Mouse (Mus musculus): ENCODE results near the gene Notum. TPM values are rescaled to one million over a fixed set of nuclear protein-coding genes. Genes with fewer than 3 reads are reported as not detected.
A peak's percentile ranks its signal among the peaks of the same experiment; 100 is the strongest.

The Notum gene
- polyA plus RNA-seq, 1 experiment from 2014 or later = 7.2 TPM

DNA sequence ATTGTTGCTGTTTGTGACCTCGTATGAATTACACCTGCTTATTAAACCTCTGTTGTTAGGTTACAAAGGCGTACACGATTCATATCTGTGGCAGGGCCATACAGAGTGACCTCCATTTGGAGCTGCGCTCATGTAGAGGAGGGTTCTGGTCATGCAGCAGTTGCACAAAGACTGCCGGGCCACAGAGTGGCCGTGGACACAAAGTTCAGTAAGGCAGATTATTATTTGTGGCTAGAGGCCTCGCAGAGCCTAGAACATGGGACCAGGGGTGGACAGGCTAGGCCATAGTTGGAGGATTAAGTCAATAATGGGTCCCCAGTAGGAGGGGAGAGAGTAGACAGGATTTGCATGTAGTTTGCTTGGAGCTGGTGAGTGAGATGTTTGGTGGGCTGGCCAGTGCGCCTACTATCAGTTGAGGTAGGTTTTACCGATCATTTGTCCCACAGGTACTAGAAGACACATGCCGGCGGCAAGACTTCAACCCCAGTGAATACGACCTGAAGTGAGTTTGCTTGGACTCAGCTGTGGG is 12.7 kb upstream of the Notum start:
- Histone ChIP-seq H3K27me3 (no peaks in the 10 kb centered on the region), H3K27ac (peak overlapping the region; percentile 91), H3K4me2 (peak overlapping the region; percentile 87), H3K9ac (peak overlapping the region; percentile 85), H3K4me3 (peak overlapping the region; percentile 74), H3K36me3 (peaks cover 25% of the 10 kb centered on the region), H3K9me3 (no peaks in the 10 kb centered on the region), H3K4me1 (peaks cover 13% of the 10 kb centered on the region)
- no peak for ATAC-seq (ENCODE audit: insufficient number of reproducible peaks, insufficient read depth, low FRiP score, low TSS enrichment, low read depth)
- WGBS = 44% methylated on average over 12 of the region's 12 CpGs

DNA sequence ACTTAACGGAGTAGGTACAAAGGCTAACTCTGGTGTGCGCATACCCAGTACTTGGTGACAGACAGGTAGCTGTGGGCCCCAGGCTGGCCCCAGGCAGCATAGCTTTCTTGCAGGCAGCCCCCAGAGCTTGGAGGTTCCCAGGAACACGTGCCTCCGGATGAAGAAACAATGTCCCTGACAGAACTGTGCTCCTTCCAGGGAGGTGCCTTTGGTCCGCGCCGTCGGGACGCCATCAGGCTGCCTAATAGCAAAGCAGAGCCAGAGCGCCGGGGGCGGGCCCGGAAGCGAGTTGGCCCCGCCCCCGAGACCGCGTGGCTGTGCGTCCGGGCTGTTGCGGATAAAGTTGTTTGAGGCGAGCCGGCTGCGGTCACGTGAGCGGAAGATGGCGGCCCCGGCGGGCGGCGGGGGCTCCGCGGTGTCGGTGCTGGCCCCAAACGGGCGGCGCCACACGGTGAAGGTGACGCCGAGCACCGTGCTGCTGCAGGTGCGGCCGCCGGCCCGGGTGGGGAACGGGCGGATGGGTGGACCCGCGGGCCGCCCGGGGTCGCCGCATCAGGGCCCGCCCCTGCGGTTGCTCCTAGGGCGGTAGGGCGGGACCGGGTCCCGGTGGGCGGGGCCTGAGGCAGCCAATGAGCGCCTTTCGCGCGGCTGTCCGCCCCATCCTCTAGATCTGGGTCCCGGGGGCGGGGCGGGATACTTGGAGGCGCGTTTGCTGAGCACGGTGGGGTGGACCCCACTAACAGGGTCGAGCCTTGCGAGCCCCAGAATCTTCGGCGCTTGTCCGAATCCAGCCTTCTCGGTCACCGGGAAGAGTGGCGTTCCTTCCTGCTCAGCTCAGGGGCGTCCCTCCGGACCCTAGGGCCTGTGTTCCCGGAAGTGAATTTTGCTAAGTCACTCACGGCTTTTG is 12.0 kb upstream of the Notum start, which contains the start of gene Aspscr1:
Aspscr1 (plus strand) TSS at position 287 of the 907 bp plus-strand sequence.
- WGBS = under 1% methylated on average over 79 of the region's 83 CpGs
- peak within 1 kb of the TSS; percentile 74 for H3K4me3 ChIP-seq
- peaks cover 18% of the 10 kb centered on the region for H3K36me3 ChIP-seq
- peak within 1 kb of the TSS; percentile 91 for H3K27ac ChIP-seq
- H3K9me3 ChIP-seq = no peaks in the 10 kb centered on the region
- H3K27me3 ChIP-seq = no peaks in the 10 kb centered on the region
- H3K4me2 ChIP-seq = peak within 1 kb of the TSS; percentile 87
- peak within 1 kb of the TSS; percentile 85 for H3K9ac ChIP-seq
- peaks cover 13% of the 10 kb centered on the region for H3K4me1 ChIP-seq
- peak; percentile 94 for ATAC-seq (ENCODE audit: insufficient number of reproducible peaks, insufficient read depth, low FRiP score, low TSS enrichment, low read depth)

DNA sequence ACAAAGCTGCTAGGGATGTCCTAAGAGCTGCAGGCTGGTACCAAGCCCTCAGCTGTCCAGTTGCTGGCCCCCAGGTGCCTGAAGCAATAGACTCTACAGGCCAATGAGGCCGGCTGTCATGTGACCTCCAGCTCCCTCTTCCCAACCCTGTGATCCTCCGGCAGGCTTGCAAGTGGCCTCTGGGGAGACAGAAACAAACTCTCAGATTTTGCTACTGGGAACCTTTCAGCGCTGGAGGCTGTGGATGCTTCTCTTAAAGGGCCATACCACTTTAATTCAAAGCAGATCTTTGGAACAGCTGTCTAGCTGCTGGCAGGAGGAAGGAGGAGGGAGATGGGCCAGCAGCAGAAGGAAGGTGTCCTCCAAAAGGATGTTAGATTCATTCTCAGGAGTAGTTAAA is 5.6 kb upstream of the Notum start:
- peak overlapping the region; percentile 51 for H3K9ac ChIP-seq
- WGBS = 1% methylated on average over 3 of the region's 3 CpGs

DNA sequence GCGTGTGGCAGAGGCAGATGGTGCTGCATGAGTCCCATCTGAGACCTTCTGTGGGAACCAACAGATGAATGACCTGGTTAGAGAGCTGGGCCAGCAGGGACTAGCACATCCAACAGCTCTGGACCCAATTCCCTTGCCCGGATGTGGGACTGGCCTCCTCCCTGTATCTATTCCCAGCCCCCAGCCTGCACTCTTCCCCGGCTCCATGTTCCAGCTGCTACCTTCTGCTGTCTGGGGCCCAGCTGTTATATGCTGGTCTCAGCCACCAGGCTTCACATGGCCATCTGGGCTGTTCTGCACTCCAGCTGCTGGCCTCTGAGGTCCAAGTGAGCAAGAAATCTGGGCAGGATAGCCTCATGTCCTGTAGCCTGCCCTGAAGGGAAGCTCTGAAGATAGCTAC is 4.4 kb upstream of the Notum start:
- no peak overlapping the region for H3K9ac ChIP-seq
- ATAC-seq (ENCODE audit: insufficient number of reproducible peaks, insufficient read depth, low FRiP score, low TSS enrichment, low read depth) = no peak
- no peak overlapping the region for H3K4me2 ChIP-seq
- H3K4me3 ChIP-seq = no peak overlapping the region
- H3K36me3 ChIP-seq = no peaks in the 10 kb centered on the region
- H3K9me3 ChIP-seq = no peaks in the 10 kb centered on the region
- peaks cover 15% of the 10 kb centered on the region for H3K4me1 ChIP-seq
- H3K27me3 ChIP-seq = peaks cover 47% of the 10 kb centered on the region
- WGBS = 58% methylated on average over 3 of the region's 3 CpGs
- H3K27ac ChIP-seq = no peak overlapping the region

More for the DNA sequence above, 5.6 kb upstream of the Notum start:
- Histone ChIP-seq H3K27me3 (peaks cover 35% of the 10 kb centered on the region), H3K36me3 (no peaks in the 10 kb centered on the region), H3K4me3 (0 out of 2 replicates have a peak overlapping the region, but pooled peaks have one; percentile 7), H3K4me1 (peaks cover 9% of the 10 kb centered on the region), H3K27ac (no peak overlapping the region), H3K9me3 (no peaks in the 10 kb centered on the region), H3K4me2 (peak overlapping the region; percentile 24; the same call in 1 of the 2 replicates)
- no peak for ATAC-seq (ENCODE audit: insufficient number of reproducible peaks, insufficient read depth, low FRiP score, low TSS enrichment, low read depth)

DNA sequence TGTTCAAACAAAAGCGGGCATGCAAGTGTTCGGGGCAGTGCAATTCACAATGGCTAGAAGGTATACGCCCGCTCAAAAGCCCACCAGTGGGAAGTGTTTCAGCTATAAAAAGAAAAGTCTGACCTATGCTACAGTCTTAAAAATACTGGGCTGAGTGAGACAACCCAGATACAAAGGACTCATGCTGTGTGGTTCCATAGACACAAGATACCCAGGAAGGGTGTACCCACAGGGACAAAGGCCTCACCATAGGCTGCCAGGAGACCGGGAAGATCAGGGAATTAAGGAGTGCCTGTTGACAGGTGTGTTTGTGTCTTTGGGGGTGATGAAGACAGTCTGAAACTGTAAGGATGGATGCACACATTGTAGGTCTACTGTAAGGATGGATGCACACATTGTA is 2.7 kb upstream of the Notum start:
- WGBS = 81% methylated on average over 5 of the region's 5 CpGs
- Histone ChIP-seq H3K9me3 (no peaks in the 10 kb centered on the region), H3K4me2 (no peak overlapping the region), H3K9ac (no peak overlapping the region), H3K36me3 (no peaks in the 10 kb centered on the region), H3K27me3 (peaks cover 64% of the 10 kb centered on the region), H3K27ac (no peak overlapping the region), H3K4me3 (no peak overlapping the region), H3K4me1 (peaks cover 32% of the 10 kb centered on the region)
- no peak for ATAC-seq (ENCODE audit: insufficient number of reproducible peaks, insufficient read depth, low FRiP score, low TSS enrichment, low read depth)

DNA sequence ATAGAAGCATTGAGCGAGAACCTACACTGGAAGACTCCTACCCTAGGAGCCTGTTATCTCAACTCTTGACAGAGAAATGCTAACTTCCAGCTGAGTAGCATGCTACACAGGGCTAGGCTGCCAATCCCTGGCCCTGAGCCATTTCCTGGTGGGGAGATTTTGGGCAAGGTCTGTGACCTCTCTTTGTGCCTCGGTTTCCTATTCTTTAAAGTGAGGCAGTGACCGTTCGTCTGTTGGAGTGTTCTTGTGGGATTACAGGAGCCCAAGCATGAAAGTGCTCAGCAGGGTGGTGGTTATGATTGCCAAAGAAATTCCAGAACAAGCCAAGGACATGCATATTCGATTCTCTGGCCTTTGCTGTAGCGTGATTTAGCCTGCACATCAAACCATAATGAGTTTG is 1.8 kb upstream of the Notum start:
- H3K4me3 ChIP-seq = no peak overlapping the region
- WGBS = 68% methylated on average over 6 of the region's 6 CpGs
- no peaks in the 10 kb centered on the region for H3K36me3 ChIP-seq
- no peaks in the 10 kb centered on the region for H3K9me3 ChIP-seq
- H3K9ac ChIP-seq = no peak overlapping the region
- no peak overlapping the region for H3K27ac ChIP-seq
- peaks cover 32% of the 10 kb centered on the region for H3K4me1 ChIP-seq
- no peak for ATAC-seq (ENCODE audit: insufficient number of reproducible peaks, insufficient read depth, low FRiP score, low TSS enrichment, low read depth)
- H3K27me3 ChIP-seq = peaks cover 74% of the 10 kb centered on the region
- no peak overlapping the region for H3K4me2 ChIP-seq

DNA sequence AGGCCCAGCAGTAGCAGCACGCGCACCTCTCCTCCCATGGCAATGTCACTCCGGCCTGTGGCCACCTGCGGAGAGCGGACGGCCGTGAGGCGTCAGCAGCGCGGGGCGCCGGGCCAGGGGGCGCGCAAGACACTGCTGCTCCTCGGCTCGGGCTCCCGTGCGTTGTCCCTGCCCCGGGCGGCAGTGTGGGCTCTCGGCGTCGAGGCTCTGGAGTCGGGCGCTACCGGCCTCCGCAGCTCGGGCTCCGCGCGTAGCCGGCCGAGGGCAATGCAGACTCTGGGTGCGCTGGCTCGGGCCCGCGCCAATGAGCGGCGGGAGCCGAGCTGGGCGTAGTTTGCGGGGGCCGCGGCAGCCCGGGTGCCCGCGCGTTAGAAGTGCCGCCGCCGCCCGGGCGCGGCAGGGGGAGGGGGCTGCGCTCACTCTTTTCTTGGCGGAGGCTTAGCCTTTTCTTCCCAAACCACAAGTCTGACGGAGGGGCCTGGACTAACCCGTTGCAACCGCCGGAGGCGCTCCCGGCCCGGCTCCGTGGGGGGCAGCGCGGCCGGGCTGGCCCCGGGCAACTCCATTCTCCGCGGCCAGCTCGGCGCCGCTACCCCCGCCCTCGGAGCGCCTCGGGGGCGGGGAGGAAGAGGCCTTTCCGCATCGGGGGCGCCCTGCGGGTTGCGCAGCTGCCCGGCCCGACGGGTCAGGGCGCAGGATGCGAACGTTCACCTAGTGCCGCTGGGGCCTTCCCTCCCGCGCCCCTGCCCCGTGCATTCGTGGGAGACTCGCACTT is 487 bp downstream of the Notum start:
- Histone ChIP-seq H3K36me3 (no peaks in the 10 kb centered on the region), H3K27me3 (peaks cover 95% of the 10 kb centered on the region), H3K9ac (peak overlapping the region; percentile 67), H3K9me3 (no peaks in the 10 kb centered on the region), H3K4me2 (peak overlapping the region; percentile 78), H3K4me3 (peak overlapping the region; percentile 51), H3K27ac (0 out of 2 replicates have a peak overlapping the region, but pooled peaks have one; percentile 4), H3K4me1 (peaks cover 23% of the 10 kb centered on the region)
- no peak for ATAC-seq (ENCODE audit: insufficient number of reproducible peaks, insufficient read depth, low FRiP score, low TSS enrichment, low read depth)
- WGBS = under 1% methylated on average over 92 of the region's 95 CpGs

DNA sequence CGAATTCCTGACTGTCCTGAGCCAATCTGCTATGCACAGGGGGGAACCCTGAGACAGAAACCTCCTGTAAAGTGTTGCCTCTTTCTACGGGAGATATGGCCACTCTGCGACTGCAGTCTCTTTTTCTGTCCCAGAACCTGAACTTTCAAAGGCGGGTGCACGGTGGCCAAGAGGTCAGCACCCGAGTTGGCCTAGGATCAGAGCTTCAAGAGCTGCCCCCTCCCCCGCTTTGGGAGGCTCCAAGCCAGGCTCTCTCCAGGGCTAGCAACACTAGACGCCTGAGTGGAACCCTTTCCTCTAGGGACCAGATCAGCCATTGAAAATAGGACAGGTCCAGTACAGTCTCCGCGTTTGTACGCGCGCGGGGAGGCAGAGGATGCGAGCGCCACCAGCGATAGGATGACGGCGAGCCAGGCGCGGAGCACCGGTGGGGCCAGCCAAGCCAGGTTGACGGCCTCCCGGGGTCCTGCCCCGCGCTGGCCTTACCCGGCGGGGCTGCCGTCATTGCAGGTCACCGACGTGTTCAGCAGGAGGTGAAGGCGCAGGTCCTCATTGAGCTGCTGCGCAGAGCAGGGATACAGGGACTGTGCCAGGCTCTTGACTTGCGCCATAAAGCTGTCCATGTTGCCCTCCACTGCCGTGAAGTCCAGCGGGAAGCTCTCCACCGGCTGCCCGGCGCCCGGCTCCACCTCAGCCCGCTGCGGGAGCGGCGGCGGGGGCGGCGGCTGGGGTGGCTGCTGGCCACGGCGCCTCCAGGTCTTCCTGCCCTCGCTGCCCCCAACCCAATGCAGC is 1.3 kb downstream of the Notum start:
- Histone ChIP-seq H3K4me1 (peaks cover 23% of the 10 kb centered on the region), H3K36me3 (no peaks in the 10 kb centered on the region), H3K27ac (no peak overlapping the region), H3K27me3 (peaks cover 89% of the 10 kb centered on the region), H3K9me3 (no peaks in the 10 kb centered on the region), H3K9ac (peak overlapping the region; percentile 67), H3K4me3 (peak overlapping the region; percentile 51), H3K4me2 (peak overlapping the region; percentile 78)
- ATAC-seq (ENCODE audit: insufficient number of reproducible peaks, insufficient read depth, low FRiP score, low TSS enrichment, low read depth) = no peak
- WGBS = 2% methylated on average over 50 of the region's 50 CpGs

DNA sequence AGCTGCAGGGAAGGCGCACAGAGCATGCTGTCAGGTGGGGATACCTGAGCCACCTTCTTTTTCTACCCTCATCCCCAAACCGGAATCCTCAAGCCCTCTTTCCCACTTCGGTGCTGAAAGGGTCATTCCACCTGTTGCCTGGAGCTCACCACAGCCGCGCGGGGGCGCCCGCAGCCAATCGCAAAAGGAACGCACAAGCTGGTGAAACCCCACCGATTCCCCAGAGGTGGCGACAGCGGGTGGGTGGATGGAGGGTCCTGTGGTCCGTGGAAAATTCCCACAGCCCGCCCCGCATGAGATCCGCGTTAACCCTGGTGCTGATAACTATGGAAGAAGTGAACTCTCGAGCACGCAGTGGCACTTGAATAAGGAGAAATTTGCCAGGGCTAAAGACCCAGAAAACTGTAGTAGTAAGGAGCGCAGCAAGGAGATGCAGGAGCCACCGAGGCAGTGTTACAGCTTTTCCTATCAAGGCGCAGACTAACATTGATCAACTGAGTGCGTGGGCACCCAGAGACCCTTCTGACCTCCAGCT is 2.0 kb downstream of the Notum start:
- H3K4me1 ChIP-seq = peaks cover 23% of the 10 kb centered on the region
- peak overlapping the region; percentile 51 for H3K4me3 ChIP-seq
- no peaks in the 10 kb centered on the region for H3K36me3 ChIP-seq
- no peak overlapping the region for H3K27ac ChIP-seq
- no peak for ATAC-seq (ENCODE audit: insufficient number of reproducible peaks, insufficient read depth, low FRiP score, low TSS enrichment, low read depth)
- WGBS = 3% methylated on average over 24 of the region's 24 CpGs
- peaks cover 93% of the 10 kb centered on the region for H3K27me3 ChIP-seq
- no peaks in the 10 kb centered on the region for H3K9me3 ChIP-seq
- H3K9ac ChIP-seq = no peak overlapping the region
- peak overlapping the region; percentile 78 for H3K4me2 ChIP-seq

DNA sequence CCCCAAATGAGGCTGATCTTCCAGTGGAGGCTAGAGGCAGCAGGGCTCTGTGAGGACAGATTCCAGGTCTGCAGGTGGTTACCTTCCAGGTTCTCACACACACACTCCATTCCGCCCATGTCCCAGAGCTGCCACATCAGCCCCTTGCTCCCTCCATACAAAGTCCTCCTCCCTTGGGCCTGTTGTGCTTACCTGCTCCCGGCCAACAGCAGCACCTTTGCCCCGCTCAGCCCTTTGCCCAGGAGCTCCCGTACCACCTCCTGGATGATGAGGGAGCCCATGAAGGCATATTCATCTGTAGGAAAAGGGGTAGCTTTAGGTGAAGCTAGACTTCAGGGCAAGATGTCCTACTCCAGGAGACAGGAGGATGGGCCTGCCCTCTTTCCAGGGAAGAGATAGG is 3.7 kb downstream of the Notum start:
- Histone ChIP-seq H3K36me3 (no peaks in the 10 kb centered on the region), H3K9ac (no peak overlapping the region), H3K4me3 (no peak overlapping the region), H3K4me2 (no peak overlapping the region), H3K4me1 (peaks cover 23% of the 10 kb centered on the region), H3K27ac (no peak overlapping the region), H3K27me3 (peaks cover 78% of the 10 kb centered on the region), H3K9me3 (no peaks in the 10 kb centered on the region)
- ATAC-seq (ENCODE audit: insufficient number of reproducible peaks, insufficient read depth, low FRiP score, low TSS enrichment, low read depth) = no peak
- 85% methylated on average over 4 of the region's 4 CpGs for WGBS

DNA sequence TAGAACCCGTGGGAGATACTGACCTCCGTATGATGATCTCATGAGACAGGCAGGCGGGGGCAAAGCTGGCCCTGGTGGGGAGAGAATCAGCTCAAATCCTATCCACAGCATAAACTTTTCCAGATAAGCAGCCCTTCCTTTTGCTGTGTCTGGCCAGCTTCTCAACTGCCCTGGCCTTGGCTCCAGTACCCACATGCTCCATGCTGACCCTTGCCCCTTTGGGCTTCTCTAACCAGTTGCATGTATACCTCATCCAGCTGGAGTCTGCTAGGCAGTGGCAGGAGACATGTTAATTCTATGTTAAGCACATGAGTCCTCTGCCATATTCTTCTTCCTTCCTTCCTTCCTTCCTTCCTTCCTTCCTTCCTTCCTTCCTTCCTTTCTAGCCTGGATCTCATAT is 6.2 kb downstream of the Notum start:
- Histone ChIP-seq H3K4me3 (no peak overlapping the region), H3K36me3 (no peaks in the 10 kb centered on the region), H3K27ac (no peak overlapping the region), H3K4me1 (peaks cover 10% of the 10 kb centered on the region), H3K9ac (no peak overlapping the region), H3K4me2 (no peak overlapping the region), H3K9me3 (no peaks in the 10 kb centered on the region), H3K27me3 (peaks cover 53% of the 10 kb centered on the region)
- 44% methylated on average over 3 of the region's 3 CpGs for WGBS
- no peak for ATAC-seq (ENCODE audit: insufficient number of reproducible peaks, insufficient read depth, low FRiP score, low TSS enrichment, low read depth)

Measured in embryonic facial prominence, embryonic 13.5 days (tissue).